Mouse (Mus musculus) lung, postnatal 36 days (tissue): ENCODE measurements at regions not wholly inside any gene's neighbourhood (a gene's known extent, or its start where the extent isn't known, plus 50 kb on each side); places are given as distances from the start of the nearest gene placed in this dataset.
"Not testable (repeated sequence)": the region's sequence is repeated elsewhere in the genome, so short reads cannot be mapped to it uniquely, and the experiment has no call there.

ENCODE experiments used
- DNase-seq: peaks from one replicate; pipeline ENCODE4 v3.0.0; 2022; ENCODE audit warnings: mixed read lengths

DNA sequence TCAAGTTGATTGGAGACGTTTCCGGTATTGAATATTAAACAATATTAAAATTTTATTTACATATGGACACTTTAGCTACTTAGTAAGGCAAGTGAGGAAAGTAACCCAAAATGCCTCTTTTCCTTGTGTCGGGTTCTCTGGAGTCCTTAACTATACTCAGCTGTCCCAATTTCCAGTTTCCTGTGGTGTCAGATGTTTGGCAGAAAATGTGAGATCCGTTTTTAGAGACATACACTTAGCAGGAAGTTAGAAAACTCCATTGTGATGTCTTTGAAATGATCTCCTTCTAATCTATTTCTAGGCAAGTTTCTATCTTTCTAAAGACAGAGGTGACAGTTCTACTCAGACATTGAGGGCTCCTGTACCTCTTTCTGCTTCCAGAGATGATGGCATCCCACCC, 168.9 kb upstream of the Plcxd3 start:
- no peak for DNase-seq

DNA sequence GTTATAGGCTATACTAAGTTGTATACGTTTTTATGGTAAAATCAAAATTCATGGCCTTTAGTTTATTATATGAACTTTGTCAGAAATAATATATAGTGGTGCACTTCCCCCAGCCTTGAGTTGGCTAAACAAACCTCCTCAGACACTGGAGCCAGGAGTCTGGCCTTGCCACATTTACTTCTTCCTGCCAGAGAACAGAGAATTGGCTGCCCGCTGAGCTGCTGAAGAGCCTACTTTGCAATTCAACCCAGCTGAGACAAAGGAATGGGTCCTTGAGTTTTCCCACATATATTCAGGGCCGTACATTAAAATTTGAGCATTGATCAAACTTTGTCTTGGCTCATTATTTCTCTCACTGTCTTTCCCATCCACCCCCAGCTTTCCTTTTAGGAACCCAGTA, 161.9 kb upstream of the Plcxd3 start:
- DNase-seq, result no peak

DNA sequence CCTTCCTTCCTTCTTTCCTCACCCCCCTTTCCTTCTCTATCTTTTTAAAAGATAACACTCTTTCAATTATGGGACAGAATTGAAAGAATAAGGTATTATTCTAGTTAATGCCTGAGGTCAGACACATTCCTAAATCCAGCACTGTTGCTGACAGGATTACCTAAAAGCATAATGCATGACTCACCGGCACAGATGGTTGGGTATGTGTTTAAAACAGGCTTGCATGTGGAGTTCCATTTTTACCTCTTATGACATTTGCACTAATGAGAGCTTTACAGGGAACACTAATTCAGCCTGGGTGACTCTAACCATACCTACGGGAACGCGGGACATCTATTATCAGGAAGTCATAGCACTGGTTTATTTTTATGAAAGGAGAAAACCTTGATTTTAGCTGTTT, 156.2 kb upstream of the Plcxd3 start:
- DNase-seq, result no peak

DNA sequence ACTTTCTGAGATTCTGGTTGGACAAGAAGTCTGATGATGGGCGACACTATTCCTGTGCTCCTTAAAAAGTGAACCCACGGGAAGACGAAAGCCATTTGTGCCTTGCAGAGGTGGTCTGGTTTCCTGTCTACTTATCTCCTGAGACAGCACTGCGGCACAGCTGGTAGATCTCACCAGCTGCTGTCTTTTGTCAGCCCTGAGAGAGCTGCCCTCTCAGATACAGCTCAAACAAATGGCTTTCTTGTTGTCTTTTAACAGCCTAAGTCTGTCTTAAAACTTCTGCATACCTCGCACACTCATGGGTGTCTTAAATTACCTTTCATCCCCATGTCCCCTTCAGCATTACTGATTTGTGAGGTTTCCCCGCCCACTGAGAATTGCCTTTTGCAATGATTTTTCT, 147.2 kb upstream of the Plcxd3 start:
- no peak for DNase-seq

DNA sequence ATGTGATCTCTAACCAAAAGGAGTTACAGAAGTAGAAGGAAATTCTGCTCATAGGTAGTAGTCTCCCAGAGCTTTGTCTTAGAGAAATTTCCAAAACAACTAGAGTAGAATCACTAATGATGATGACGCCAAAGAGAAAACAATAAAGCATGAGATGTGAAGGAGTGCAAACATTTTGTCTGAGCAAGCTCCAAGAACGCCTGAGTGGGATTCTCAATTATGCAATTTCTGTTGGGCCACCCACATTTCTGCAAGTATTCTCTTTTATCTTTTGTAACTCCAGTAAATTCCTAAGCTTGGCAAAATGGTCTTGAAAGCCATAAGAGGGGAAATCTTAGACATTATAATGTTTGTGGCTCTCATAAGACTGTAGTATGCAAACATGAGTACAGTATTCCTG, 134.6 kb upstream of the Plcxd3 start:
- DNase-seq, result no peak

DNA sequence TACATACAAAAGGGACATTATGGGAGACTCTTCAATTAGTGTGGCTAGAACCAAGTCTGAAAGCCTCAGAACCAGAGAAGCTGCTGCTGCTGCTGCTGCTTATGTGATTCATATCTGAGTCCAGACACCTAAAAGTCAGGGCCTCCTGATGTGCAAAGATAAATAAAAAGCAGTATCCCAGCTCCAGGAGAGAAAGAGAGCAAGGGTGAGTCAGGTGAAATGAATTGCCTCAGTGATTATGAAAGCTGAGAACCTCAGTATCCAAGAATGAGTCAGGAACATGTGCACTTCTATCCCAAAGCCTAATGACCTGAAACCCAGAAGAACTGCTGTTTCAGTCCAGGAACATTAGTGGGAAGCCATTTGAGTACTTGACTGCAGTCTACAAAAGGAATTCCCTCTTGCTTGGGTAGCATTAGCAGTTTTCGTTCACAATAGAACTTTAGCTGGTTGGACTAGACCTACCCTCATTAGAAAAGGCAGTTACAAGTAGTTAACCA, 127.6 kb upstream of the Plcxd3 start:
- no peak for DNase-seq

DNA sequence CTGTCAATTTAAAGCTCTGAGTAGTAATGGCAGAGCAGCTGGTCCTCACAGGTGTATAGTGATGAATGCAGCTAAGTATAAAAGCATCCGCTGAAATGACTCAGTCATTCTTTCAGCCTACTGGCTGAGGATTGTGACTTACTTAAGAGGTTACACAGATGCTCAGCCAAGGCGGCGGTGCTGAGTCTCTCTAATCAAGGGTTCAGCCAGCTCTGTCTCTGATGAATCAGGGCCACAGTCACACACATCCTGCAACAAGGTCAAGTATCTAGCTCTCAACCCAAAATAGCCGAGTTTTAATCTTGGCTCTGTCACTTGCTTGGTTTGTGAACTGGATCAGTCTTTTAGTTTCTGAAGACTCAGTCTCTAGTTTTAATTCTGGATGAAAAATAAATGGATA, 110.7 kb upstream of the Plcxd3 start:
- peak; percentile 0 for DNase-seq

DNA sequence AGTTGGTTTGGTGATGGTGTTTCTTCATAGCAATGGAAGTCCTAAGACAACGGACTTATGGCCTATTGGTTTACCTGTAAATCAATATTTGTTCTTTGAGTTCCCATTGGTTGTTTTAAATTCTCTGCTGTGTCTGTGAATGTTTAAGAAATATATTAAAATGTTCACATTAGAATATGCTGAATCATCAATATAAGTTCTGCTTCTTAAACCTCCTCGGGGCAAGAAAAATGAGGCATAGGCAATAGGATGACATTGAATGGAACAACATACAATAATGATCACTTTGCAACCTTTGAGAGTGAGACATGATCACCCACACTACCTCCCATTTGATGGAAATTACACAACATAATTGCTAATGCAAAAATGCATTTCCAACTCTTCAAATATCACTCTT, 105.5 kb upstream of the Plcxd3 start:
- DNase-seq, result no peak

DNA sequence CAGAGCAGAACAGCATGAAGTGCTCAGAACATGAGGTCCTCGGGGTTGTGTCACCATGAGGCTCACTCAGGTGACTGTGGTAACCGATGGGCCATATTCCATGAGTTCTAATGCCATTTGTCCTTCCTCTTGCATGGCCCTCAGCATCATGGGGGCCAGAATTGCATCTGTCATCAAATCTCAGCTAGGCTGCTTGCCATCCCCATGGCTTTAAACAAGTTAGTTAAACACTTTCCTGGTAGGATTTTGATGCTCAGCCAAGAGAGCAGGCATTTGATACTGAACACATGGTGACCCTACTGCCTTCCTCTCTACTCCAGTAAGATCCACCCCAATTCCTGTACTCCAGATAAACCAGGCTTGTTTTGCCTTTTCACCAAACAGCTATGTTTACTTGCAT, 98.3 kb upstream of the Plcxd3 start:
- no peak for DNase-seq

DNA sequence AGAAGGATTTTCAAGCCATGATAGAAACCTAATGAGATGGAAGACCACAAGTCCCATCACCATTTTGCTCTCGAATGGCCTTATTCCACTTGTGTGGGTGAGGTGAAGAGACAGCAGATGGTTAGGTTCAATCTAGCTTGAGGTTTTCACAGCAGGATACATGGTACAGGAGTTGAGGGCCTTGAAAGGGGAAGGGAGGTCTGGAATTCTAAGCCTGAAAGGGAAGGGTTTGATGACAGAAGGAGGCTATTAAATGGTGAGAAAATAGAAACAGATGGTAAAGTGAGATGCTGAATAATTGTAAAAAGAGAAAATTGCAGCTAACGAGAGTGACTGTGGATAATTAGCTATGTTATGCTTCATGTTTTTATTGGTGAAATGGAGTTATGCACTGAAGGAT, 67.8 kb upstream of the Plcxd3 start:
- no peak for DNase-seq

DNA sequence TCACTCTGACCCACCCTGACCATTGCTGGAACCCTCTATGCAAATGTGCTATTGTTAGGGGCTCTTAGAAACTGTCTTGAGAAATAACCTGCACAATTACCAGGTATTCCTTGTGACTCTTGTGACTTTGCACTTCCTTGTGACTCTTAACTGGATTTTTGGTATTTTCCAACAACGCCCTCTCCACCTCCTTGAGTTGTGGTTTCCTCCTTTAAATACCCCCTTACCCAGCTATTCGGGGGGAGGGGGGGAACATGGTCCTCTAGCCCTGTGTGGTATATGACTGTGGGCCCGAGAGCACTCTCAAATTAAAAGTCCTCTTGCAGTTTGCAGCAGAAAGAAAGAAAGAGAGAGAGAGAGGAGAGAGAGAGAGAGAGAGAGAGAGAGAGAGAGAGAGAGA, 61.6 kb upstream of the Plcxd3 start:
- not testable (repeated sequence) for DNase-seq

DNA sequence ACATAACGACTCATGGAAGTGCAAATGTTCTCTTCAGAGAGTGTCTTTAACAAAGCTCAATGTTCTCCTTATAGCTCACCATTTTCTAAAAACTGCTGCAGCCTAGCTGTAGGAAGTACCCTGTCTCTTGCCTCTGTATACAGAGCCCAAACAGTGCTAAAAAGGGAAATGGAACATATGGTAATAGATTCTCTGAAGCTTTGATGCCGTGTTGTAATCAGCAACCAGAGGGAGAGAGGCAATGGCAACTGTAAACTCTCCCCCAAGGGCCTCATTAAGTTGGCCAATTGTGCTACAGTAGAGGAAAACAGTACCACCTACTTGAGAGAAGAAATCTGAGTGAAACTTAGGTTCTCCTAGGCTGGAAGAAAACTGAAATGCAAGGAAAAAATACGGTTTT, 59.4 kb upstream of the Plcxd3 start:
- no peak for DNase-seq
